Mouse (Mus musculus) forebrain, postnatal 0 days (tissue): ENCODE data around the gene Lamb1. TPM values are rescaled to one million over a fixed set of nuclear protein-coding genes. Genes with fewer than 3 reads are reported as not detected.

Source experiments
- ATAC-seq: fragments of 200-750 bp; cut with Nextera tagmentation; 2 replicates; pipeline ENCODE4 v1.8.0; 2017; ENCODE audit warnings: mild to moderate bottlenecking, moderate library complexity
- DNase-seq: peaks from one replicate; pipeline ENCODE4 v3.0.0-alpha.2; 2015
- H3K27ac ChIP-seq: fragments of 300-500 bp; sonication (generic); 2 replicates; pipeline ENCODE4 v1.5.1; 2014; ENCODE audit warnings: low read depth, mild to moderate bottlenecking, antibody characterized with exemption, low read length, moderate library complexity, mixed read lengths
- H3K27me3 ChIP-seq: fragments of 300-500 bp; sonication (generic); 2 replicates; pipeline ENCODE4 v1.6.1; 2014; ENCODE audit warnings: mild to moderate bottlenecking, low read length, mixed read lengths; ENCODE audit not compliant: insufficient read depth
- H3K36me3 ChIP-seq: fragments of 300-500 bp; sonication (generic); 2 replicates; pipeline ENCODE4 v1.6.1; 2014; ENCODE audit warnings: mild to moderate bottlenecking, moderate library complexity; ENCODE audit not compliant: insufficient read depth
- H3K4me1 ChIP-seq: fragments of 300-500 bp; sonication (generic); 2 replicates; pipeline ENCODE4 v1.6.1; 2014; ENCODE audit warnings: antibody characterized with exemption; ENCODE audit not compliant: insufficient read depth
- H3K4me2 ChIP-seq: fragments of 300-500 bp; sonication (generic); 2 replicates; pipeline ENCODE4 v1.6.1; 2014; ENCODE audit warnings: low read depth, mild to moderate bottlenecking, moderate library complexity
- H3K4me3 ChIP-seq: fragments of 300-500 bp; sonication (generic); 2 replicates; pipeline ENCODE4 v1.5.1; 2014; ENCODE audit warnings: low read depth, low read length, mixed read lengths
- H3K9ac ChIP-seq: fragments of 300-500 bp; sonication (generic); 2 replicates; pipeline ENCODE4 v1.6.1; 2014; ENCODE audit warnings: mild to moderate bottlenecking
- H3K9me3 ChIP-seq: fragments of 300-500 bp; sonication (generic); 2 replicates; pipeline ENCODE4 v1.6.1; 2016; ENCODE audit warnings: low read length
- CTCF ChIP-seq: sonication (generic); IDR thresholded peaks from 2 replicates; pipeline ENCODE4 v1.5.1; 2016; ENCODE audit warnings: antibody characterized with exemption, control low read depth, low read depth
- WGBS: fragments of 180-500 bp; shearing (Covaris S2); extraction: QIAGEN DNeasy Blood & Tissue Kit; methylation state at CpG from one replicate; pipeline ENCODE4 v1.1.7; 2014; 5-methylcytosine and 5-hydroxymethylcytosine counted together
- polyA plus RNA-seq: library from polyadenylated mRNA; unstranded; fragments of >200 nt; fragmentation: Nextera tagmentation; extraction: Ambion mirVana; gene quantifications from 2 replicates; pipeline ENCODE4 v1.2.1, GENCODE M21; 2015
- total RNA-seq: library from RNA; depleted of rRNA; stranded (reverse); fragments of >200 nt; gene quantifications from 2 replicates; pipeline ENCODE4 v1.2.3, GENCODE M21; 2014

Lamb1 gene
- total and polyA plus RNA-seq, 2 experiments from 2014 or later, result 12.1 to 33.4 TPM

DNA sequence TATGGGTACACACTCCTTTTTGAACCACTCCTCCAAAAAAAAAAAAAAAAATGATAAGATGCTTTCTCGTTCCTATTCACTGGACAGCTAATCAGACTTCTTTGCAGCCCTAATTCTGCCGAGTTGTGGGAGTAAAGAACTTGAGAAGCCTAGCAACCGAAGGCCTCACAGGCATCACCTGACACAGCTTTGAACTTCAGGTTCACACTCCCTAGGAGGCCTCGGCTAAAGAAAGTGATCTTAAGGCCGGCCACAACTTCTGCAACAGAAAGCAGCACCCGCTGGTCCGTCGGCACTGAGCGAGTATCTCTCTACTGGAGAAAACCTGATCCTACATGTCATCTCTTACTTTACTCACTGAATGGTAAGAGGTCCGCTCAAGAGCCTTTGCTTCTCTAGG, 16.4 kb upstream of the Lamb1 start:
- 52% methylated on average over 10 of the region's 10 CpGs for WGBS
- ATAC-seq (no peak), DNase-seq (no peak)

DNA sequence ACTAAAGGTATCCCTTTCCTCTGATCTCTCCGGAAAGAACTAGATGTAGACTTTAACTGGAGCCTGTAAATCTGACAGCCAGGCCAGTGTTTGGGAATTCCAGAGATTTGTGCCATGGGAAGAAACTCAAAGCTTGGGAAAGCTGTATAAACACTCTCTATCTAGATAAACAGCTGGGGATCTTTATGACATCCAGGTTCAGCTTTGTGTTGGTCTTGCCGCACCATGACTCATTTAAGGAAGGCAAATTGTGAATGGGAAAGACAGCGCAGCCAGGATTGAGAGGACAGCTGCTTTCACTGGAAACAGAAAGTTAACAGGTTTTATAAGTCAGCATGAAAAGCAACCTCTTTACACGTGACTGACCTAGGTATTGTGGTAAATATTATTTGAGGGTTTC, 12.8 kb upstream of the Lamb1 start:
- Histone ChIP-seq H3K36me3 (no peaks in the 10 kb centered on the region), H3K4me1 (no peaks in the 10 kb centered on the region), H3K4me3 (no peak overlapping the region), H3K9ac (no peak overlapping the region), H3K9me3 (no peaks in the 10 kb centered on the region), H3K4me2 (no peak overlapping the region), H3K27ac (no peak overlapping the region), H3K27me3 (no peaks in the 10 kb centered on the region)
- TF ChIP-seq CTCF, result no peak
- WGBS, result 86% methylated on average over 4 of the region's 4 CpGs
- ATAC-seq, result no peak
- no peak for DNase-seq

More for the DNA sequence above, 16.4 kb upstream of the Lamb1 start:
- TF ChIP-seq CTCF, result no peak
- no peak overlapping the region for H3K4me2 ChIP-seq
- no peaks in the 10 kb centered on the region for H3K27me3 ChIP-seq
- H3K4me1 ChIP-seq, result no peaks in the 10 kb centered on the region
- H3K36me3 ChIP-seq, result no peaks in the 10 kb centered on the region
- no peaks in the 10 kb centered on the region for H3K9me3 ChIP-seq
- no peak overlapping the region for H3K4me3 ChIP-seq
- no peak overlapping the region for H3K27ac ChIP-seq
- no peak overlapping the region for H3K9ac ChIP-seq

DNA sequence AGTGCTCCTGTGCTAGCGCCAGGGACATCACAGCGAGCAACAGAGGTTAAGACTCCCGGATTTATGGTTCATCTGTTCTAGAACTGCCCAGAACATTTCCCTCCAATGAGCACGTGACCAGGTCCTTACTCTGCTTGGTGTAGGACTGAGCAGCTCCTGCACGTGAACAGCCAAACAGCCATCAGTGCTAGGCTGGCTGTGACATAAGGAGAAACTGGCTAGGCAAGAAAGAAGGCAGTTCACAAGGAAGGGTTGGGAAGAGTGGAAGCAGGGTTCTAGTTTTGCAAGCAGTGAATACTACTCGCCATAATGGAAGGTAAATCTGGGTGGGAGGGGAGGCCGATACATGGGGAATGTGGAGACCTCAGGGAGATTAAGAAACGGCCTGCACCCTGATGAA, 10.1 kb upstream of the Lamb1 start:
- no peak overlapping the region for H3K4me2 ChIP-seq
- no peak overlapping the region for H3K27ac ChIP-seq
- WGBS, result 89% methylated on average over 8 of the region's 8 CpGs
- H3K9ac ChIP-seq, result no peak overlapping the region
- no peaks in the 10 kb centered on the region for H3K9me3 ChIP-seq
- ATAC-seq (no peak), DNase-seq (no peak)
- no peaks in the 10 kb centered on the region for H3K4me1 ChIP-seq
- no peak overlapping the region for H3K4me3 ChIP-seq
- no peaks in the 10 kb centered on the region for H3K27me3 ChIP-seq
- no peak for TF ChIP-seq CTCF
- H3K36me3 ChIP-seq, result no peaks in the 10 kb centered on the region

DNA sequence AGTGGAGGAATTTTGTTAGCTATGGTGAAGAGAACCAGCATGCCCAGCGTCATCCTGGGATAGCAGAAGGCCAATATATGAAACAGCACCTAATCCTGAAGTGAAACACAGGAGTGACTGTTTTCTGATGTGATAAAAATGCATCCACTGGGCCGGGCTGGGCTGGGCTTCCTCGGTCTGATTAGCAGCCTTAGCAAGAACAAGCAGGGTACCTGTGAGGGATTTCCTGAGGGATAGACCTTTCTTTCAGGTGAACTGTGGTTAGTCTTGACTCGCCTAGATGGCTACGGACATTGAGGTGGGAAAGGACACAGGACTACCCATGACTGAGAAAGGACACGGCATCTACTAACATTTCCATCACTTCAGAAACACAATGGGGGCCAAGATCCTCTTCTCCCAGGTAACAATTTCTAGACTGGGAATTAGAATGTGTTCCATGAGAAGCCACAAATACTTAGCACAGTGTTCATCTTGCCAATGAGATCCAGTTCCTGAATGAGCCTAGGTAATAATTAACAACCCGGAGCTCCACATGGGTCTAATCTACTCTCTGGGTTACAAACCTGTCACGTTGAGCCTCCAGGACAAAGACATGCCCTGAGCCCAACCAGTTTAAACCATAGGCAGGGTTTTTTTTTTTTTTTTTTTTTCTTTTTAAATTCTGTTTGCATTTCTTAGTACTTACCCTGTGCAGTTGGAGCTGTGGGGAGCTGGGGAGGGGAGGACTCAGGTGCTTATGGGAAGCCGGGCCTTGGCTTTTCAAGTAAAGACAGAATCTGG, 8.7 kb upstream of the Lamb1 start:
- Histone ChIP-seq H3K36me3 (no peaks in the 10 kb centered on the region), H3K4me3 (no peak overlapping the region), H3K4me2 (no peak overlapping the region), H3K9me3 (no peaks in the 10 kb centered on the region), H3K27me3 (no peaks in the 10 kb centered on the region), H3K27ac (no peak overlapping the region), H3K4me1 (no peaks in the 10 kb centered on the region), H3K9ac (no peak overlapping the region)
- ATAC-seq (no peak), DNase-seq (no peak)
- TF ChIP-seq CTCF, result no peak
- WGBS, result 79% methylated on average over 9 of the region's 9 CpGs

DNA sequence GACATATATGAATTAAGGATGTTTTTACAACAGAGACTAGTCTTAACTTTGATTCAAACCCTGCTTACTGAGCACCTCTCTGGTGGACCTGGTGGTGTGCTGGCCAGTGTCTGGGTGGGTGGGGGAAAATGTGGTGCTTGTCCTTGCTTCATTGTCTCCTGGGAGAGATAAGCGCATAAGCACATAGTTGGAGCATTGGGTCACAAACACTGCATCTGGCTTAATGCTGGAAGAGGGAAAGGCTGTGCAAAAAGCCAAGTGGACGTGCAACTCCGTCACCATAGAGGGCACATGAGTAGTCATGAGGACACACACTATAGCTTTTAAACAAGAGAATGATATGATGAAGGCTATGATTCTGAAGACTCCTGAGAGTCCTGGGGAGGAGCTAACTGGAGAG, 3.2 kb upstream of the Lamb1 start:
- no peak for TF ChIP-seq CTCF
- Histone ChIP-seq H3K36me3 (no peaks in the 10 kb centered on the region), H3K4me1 (no peaks in the 10 kb centered on the region), H3K9me3 (no peaks in the 10 kb centered on the region), H3K9ac (no peak overlapping the region), H3K4me2 (no peak overlapping the region), H3K4me3 (no peak overlapping the region), H3K27me3 (peaks cover 14% of the 10 kb centered on the region), H3K27ac (no peak overlapping the region)
- ATAC-seq (no peak), DNase-seq (no peak)
- WGBS, result 85% methylated on average over 3 of the region's 3 CpGs

DNA sequence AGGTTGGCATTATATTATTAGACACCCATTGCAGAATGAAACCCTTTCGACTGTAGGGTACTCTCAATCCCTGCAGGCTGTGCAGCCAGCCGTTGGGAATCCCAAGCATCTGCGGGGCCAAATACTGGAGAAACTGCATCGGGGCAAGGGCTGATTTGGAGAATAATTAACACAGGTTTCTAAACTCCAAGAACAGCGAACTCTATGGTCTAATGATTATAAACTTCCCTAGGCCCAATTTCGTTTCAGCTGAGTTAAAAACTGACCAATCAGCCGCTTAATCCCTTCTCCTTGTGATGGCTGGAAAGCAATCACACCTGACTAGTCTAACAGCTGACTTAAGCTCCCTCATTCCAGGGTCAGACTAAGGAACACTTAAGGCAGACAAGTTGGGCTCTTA, 1.1 kb upstream of the Lamb1 start:
- ATAC-seq (no peak), DNase-seq (no peak)
- Histone ChIP-seq H3K4me3 (no peak overlapping the region), H3K9ac (no peak overlapping the region), H3K4me1 (peaks cover 5% of the 10 kb centered on the region; the same call in 1 of the 2 replicates), H3K27ac (no peak overlapping the region), H3K36me3 (no peaks in the 10 kb centered on the region), H3K27me3 (peaks cover 14% of the 10 kb centered on the region), H3K9me3 (no peaks in the 10 kb centered on the region), H3K4me2 (no peak overlapping the region)
- no peak for TF ChIP-seq CTCF
- WGBS, result 31% methylated on average over 7 of the region's 7 CpGs

DNA sequence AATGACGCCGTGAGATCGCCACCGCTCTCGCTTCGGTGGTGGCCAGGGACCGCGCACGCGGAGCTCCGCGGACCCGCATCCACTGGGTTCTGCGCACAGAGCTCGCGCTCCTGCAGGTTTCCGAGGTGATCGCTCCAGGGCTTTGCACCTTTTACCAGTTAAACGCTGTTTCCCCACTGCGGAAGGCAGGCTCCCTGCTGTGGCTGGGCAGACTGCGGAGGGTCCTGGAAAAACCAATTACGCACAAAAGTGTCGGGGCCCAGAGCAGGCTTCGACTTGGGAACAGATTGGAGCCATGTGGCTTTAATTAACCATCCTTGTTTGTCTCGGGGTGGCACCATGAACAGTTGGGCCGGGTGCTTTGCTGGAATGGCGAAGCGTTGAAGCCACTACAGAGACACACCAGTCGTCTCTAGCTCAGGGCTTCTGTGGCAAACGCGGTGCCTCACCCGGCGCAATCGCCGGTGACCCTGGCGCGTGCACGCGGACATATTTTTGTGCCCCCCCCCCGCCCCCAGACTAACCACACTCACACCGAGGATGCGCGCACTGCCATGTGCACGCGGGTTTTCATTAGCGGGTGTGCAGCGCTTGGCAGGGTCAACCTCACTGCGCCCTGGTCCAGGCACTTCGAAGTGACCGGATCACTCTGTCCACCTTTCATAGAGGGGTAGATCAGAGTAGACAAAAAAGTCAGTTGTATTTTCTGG, 843 bp downstream of the Lamb1 start:
- H3K36me3 ChIP-seq, result 0 out of 2 replicates have a peak, but pooled peaks cover 3% of the 10 kb centered on the region
- H3K9me3 ChIP-seq, result no peaks in the 10 kb centered on the region
- TF ChIP-seq CTCF, result no peak
- peaks cover 14% of the 10 kb centered on the region for H3K27me3 ChIP-seq
- ATAC-seq (peak; percentile 86), DNase-seq (peak; percentile 74)
- H3K27ac ChIP-seq, result peak overlapping the region; percentile 51
- H3K4me1 ChIP-seq, result peaks cover 5% of the 10 kb centered on the region; the same call in 1 of the 2 replicates
- peak overlapping the region; percentile 61 for H3K9ac ChIP-seq
- 2% methylated on average over 50 of the region's 50 CpGs for WGBS
- H3K4me3 ChIP-seq, result peak overlapping the region; percentile 44
- H3K4me2 ChIP-seq, result peak overlapping the region; percentile 72
